Comparison of ENCODE assay signal across 9 mouse cellular contexts in genomic region chr2:124719820-124720478, GRCm38 (mm10).
A peak's percentile ranks its signal among the peaks of the same experiment; 100 is the strongest.
DNase-seq lines count a peak whose midpoint lies in the region; ATAC-seq lines count a peak whose summit lies in the region.
"Had no signal": no experiment of that assay in that cellular context is flagged by ENCODE, and none has a peak within 500 bp of the region (broad histone marks: within the 10 kb centered on the region; RNA-seq: fewer than 3 reads in every experiment).

No protein-coding gene starts in this region.

- no peaks in the 10 kb centered on the region for H3K9me3 ChIP-seq in heart, embryonic 11.5 days (replicated peaks; ENCODE audit: control insufficient read depth, low read length)
- no peaks in the 10 kb centered on the region for H3K9me3 ChIP-seq in kidney, embryonic 16.5 days (ENCODE audit: low read length)

- H3K4me2 ChIP-seq in heart, embryonic 11.5 days, result no peak overlapping the region
- peak overlapping the region; percentile 8; the same call in 1 of the 2 replicates for H3K4me2 ChIP-seq in kidney, embryonic 16.5 days (replicated peaks; ENCODE audit: low read depth, low read length)

- WGBS in heart, embryonic 11.5 days (ENCODE audit: insufficient replicate concordance), result 62% methylated on average over 14 of the region's 14 CpGs
- WGBS in kidney, embryonic 16.5 days, result 31% methylated on average over 14 of the region's 14 CpGs

- peak; percentile 35; the same call in 1 of the 2 replicates for ATAC-seq in heart, embryonic 11.5 days (replicated peaks; ENCODE audit: insufficient number of reproducible peaks, low FRiP score, low TSS enrichment)
- ATAC-seq in kidney, embryonic 16.5 days (ENCODE audit: low FRiP score, low TSS enrichment), result peak; percentile 87
- no peak for ATAC-seq in cerebellum, adult (ENCODE audit: insufficient number of reproducible peaks, low FRiP score, low TSS enrichment)

- no peak overlapping the region for H3K27ac ChIP-seq in heart, embryonic 11.5 days (ENCODE audit: low read depth, low read length)
- peak overlapping the region; percentile 31; the same call in 1 of the 2 replicates for H3K27ac ChIP-seq in kidney, embryonic 16.5 days (ENCODE audit: low read length)

- intact Hi-C loops in heart, postnatal 14 days (cut with DNase I), result no loop called here
- intact Hi-C loops in left cerebral cortex, postnatal 36 days (cut with DNase I), result loop anchor here (5.0 kb wide), 1 partner anchor 108 kb away; no protein-coding TSS in a partner anchor

- H3K9ac ChIP-seq in heart, embryonic 11.5 days (ENCODE audit: low read depth, low read length), result no peak overlapping the region
- H3K9ac ChIP-seq in kidney, embryonic 16.5 days (replicated peaks; ENCODE audit: low read length), result no peak overlapping the region

- no peak for DNase-seq in heart, postnatal 14 days
- DNase-seq in R1 (ENCODE audit: low read depth, low spot score), result peak; percentile 16
- peak; percentile 48 for DNase-seq in mesoderm, embryonic 11.5 days (ENCODE audit: low read depth, low spot score)
- no peak for DNase-seq in left cerebral cortex, postnatal 36 days (ENCODE audit: low spot score in 2 of 2)
- DNase-seq in right cerebral cortex, postnatal 14 days, result no peak

- no peaks in the 10 kb centered on the region for H3K27me3 ChIP-seq in heart, embryonic 11.5 days (ENCODE audit: control insufficient read depth, insufficient read depth, low read length)
- no peaks in the 10 kb centered on the region for H3K27me3 ChIP-seq in kidney, embryonic 16.5 days (ENCODE audit: insufficient read depth, low read length)

- peaks cover 9% of the 10 kb centered on the region; the same call in 1 of the 2 replicates for H3K4me1 ChIP-seq in heart, embryonic 11.5 days (ENCODE audit: control insufficient read depth, insufficient read depth, low read length)
- peaks cover 17% of the 10 kb centered on the region for H3K4me1 ChIP-seq in kidney, embryonic 16.5 days (ENCODE audit: insufficient read depth, low read length)

- no peak overlapping the region for H3K4me3 ChIP-seq in heart, embryonic 11.5 days (ENCODE audit: low read depth, low read length)
- no peak overlapping the region for H3K4me3 ChIP-seq in kidney, embryonic 16.5 days (ENCODE audit: low read length)

- H3K36me3 ChIP-seq in heart, embryonic 11.5 days (ENCODE audit: control insufficient read depth, insufficient read depth, low read length), result no peaks in the 10 kb centered on the region
- no peaks in the 10 kb centered on the region for H3K36me3 ChIP-seq in kidney, embryonic 16.5 days (ENCODE audit: insufficient read depth, low read length)
- H3K36me3 ChIP-seq: G1E had no signal

Comparison
In these comparisons a context has a peak if more than half of its experiments do, and no peak if none do; other contexts are left out.
1. DNase-seq: peak in R1 (single experiment) and mesoderm, embryonic 11.5 days (single experiment); none in heart, postnatal 14 days (0 of 2), left cerebral cortex, postnatal 36 days (0 of 2) and right cerebral cortex, postnatal 14 days (single experiment).